Mouse (Mus musculus): ENCODE measurements around the gene Ogdh.
"Not testable (repeated sequence)": the region's sequence is repeated elsewhere in the genome, so short reads cannot be mapped to it uniquely, and the experiment has no call there.

The Ogdh gene

DNA sequence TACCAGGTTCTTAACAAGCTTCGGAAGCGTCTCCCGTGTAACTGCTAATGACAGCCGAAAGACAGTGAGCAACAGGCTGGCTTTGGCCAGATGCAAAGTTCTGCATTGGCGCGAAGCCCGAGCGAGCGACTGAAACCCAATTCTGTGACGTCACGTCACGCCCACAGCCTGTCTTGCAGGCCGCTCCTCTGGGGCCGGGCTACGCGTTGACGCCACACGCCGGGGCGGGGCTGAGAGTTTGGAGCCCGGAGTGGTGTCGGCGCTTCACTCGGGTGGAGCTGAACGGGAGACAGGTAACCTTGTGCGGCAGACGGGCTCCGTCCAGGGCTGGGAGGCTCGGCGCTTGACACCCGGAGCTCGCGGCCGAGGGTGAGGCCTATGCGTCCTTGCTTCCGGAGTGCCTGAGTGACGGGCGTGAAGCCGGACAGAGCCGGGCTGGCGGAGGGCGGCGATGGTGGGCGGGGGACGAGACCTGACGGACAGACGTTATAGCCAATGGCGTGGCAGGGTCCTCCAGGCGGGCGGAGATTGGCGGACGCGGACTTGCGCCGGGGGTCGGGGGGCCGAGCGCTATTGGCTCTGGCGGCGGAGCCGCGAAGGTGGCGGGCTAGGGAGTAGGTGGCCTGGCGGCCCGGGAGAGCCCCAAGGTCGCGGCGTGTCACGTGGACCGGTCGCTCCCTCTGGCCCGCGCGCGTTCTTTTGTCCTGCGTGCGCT lies at the start of gene Ogdh:
Ogdh (plus strand) TSS at position 233 of the 715 bp plus-strand sequence.
- peak; percentile 98 for DNase-seq (ENCODE audit: low spot score in 2 of 2)

GRCm38 (mm10) chr11:6244707-6245106 lies 46.7 kb upstream of the Ogdh start:
- no peak for DNase-seq (ENCODE audit: low spot score in 2 of 2)

DNA sequence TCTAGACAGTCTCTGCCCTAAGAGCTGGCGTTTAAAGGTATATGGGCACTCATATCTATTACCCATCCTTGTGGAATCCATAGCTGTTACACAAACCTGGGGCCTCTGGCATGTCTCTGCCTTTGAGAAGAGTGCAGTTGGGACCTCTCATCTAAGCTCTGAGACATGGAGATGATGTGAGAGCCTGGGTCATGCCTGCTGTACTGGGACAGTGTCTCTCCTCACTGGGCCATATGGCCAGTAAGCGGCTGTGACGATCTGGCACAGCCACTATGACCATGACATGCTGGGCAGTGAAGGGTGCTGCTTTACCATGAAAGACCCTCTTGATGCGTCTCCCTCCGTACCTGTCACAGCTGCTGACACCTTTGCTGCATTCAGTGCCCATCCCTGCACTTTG lies 39.2 kb upstream of the Ogdh start:
- DNase-seq (ENCODE audit: low spot score in 2 of 2): no peak

DNA sequence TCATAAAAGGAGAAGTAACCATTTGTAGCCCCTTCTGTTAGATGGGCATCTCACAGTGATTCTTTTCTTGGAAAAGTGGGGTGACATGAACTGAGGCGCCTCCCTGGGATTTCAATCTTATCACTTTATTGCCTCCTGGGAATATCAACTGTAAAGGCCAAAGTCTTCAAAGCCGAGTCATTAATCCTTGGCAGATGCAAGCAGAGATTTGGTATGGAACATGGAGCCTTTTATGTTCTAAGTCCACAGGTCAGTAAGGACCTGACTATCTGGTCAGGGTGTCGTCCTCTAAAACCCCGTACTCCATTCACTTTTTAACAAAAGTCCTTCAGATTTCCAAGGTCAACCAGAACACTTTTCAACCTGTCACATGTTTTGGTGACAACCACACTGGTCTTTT lies 38.6 kb upstream of the Ogdh start:
- DNase-seq (ENCODE audit: low spot score in 2 of 2): no peak

DNA sequence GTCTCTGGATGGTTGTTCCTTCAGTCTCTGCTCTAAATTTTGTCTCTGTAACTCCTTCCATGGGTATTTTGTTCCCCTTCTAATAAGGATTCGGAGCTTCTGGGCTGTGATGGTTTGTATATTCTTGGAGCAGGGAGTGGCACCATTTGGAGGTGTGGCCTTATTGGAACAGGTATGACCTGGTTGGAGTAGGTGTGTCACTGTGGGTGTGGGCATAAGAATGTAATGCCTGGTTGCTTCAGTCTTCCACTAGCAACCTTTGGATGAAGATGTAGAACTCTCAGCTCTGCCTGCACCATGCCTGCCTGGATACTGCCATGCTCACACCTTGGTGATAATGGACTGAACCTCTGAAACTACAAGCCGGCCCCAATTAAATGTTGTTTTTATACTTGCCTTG lies 36.8 kb upstream of the Ogdh start:
- DNase-seq (ENCODE audit: low spot score in 2 of 2): not testable (repeated sequence)

DNA sequence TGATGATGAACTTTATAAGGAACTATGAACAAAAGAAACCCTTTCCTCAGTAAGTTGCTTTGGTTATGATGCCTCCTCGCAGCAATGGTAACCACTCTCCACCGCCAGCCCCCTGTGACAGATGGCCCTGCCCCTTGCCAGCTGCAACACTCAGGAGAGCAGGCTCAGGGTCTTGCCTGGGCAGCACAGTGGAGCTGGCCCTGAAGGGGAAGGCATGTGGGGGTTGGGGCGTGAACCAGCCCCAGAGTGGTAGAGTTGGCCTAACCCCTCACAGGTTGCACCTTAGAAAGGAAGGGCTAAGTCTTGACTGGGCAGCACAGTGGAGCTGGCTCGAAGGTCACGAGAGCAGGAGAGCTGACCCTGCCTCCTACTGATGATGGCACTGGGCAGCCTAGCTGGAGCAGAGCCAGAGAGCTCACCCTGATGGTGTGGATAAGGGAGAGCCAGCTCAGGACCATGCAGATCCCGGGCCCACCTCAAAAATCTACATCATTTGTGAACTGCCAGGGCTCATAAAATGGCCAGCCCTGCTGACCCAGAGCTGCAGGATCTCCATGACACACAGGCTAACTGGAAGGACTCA lies 34.9 kb upstream of the Ogdh start:
- DNase-seq (ENCODE audit: low spot score in 2 of 2): no peak

- no peak for DNase-seq (ENCODE audit: low spot score in 2 of 2)
Observed at GRCm38 (mm10) chr11:6259413-6259812, 32.0 kb upstream of the Ogdh start.

DNA sequence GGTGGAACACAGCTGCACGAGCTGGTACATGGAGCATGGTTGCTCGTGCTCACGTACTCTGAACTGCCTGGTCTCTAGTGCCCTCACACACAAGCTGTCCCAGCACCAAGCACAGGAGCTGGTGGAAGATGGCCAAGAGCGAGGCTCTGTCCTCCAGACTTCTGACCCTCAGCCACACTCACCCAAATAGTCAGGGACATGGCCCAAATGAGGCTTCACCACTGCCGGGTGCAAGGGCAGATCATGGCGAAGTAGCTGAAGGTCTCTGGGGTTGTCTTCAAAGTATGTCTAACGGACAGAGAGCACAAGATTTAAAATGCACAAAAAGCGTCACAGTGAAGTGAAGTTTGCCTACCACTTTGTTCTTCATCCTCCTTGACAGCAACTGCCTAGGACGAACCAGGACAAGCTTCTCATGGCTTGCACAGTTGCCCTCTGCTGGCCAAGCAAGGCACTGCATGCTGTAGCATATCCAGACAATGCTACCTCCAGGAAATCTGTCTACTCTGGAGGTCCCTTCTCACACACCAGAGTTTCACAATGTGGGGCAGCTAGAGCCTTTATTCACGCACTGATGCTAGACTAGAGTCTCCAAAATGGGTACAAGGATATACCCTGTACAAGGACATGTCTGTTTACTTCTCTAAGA lies 29.9 kb upstream of the Ogdh start:
- DNase-seq (ENCODE audit: low spot score in 2 of 2): peak in 1 of 2 experiments; percentile 73

DNA sequence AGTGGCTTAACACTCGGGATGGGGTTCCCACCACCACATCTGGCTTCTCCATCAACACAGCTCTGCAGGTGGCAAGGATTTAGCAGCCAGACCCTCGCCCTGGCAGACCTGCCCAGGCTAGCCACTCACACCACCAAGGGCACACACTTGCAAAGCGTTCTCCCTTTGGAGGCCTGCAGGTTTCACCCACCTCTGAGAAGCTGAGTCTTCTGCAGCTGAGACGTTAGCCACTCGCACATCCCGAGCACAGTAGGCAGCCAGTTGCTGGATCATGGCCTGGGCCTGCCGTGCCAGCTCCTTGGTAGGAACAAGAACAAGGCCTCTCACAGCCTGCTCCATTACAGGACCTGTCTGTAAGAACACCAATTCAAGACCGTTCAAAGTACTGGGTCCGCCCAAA lies 24.8 kb upstream of the Ogdh start:
- DNase-seq (ENCODE audit: low spot score in 2 of 2): no peak

DNA sequence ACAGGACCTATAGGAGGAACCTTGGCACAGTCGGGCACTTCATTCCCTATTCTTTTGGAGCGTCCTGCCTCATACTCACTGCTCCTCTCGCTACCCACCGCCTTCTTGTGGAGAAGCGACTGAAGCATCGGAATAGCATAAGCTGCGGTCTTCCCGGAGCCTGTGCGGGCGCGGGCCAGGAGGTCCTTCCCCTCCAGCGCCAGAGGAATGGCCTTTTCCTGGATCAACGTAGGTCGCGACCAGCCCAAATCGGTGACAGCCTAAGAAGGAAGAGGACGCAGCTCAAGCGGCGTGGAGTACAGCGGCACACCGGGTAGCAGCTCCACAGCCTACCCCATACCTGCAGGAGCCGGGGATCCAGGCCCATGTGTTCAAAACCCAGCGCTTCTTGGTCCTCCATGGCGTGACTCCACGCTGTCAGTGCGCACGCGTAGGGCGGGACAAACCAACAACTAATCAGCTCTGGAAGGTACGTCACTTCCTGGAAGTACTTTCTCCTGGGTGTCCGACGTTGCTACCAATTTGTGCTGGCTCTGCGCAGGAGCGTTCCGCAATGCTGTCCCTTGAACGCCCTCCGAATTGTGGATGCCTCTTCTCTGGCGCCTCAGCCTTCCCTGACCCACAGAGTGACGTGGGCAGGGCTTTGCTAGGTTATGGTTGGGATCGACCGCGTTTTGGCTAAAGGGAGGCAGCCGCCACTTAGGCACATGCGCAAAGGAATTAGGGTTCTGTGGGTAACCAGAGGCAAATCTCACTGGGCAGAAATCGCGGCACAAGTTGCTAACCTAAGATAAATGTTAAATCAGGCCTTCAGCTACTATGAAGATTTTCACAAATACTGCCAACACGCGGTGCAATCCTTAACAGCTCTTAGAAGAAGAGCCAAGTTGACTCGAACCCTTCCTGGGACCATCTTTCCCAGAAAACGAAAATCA lies 23.8 kb upstream of the Ogdh start, which contains the start of gene Ddx56:
Ddx56 (minus strand) TSS at position 453 of the 935 bp plus-strand sequence.
- peak; percentile 84 to 89 for DNase-seq (ENCODE audit: low spot score in 2 of 2)

DNA sequence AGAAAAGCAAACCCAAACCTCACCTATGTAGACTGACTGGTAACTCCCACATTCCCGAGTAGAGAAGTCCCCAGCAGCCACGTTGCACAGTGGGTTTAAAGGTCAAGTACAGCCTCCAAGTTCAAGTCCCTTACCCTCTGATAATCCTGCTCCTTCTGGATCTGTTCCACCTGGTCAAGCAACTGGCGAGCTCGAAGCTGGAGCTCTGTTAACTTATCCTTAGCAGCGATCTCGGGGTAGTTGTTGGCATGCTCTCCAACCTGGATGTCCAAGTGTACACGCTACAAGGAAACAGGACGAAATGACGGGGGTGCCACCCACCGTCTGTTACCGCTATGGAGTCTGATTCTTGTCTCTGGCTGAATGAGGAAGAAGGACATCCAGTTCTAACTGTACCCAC lies 17.8 kb upstream of the Ogdh start:
- no peak for DNase-seq (ENCODE audit: low spot score in 2 of 2)

- peak; percentile 95 to 98 for DNase-seq (ENCODE audit: low spot score in 2 of 2)
Observed at GRCm38 (mm10) chr11:6274387-6275093, 16.9 kb upstream of the Ogdh start, which contains the start of gene Tmed4. TSS of gene Tmed4 (minus strand) at chr11:6274870.

GRCm38 (mm10) chr11:6275094-6275484 lies 16.3 kb upstream of the Ogdh start:
- DNase-seq (ENCODE audit: low spot score in 2 of 2): no peak

DNA sequence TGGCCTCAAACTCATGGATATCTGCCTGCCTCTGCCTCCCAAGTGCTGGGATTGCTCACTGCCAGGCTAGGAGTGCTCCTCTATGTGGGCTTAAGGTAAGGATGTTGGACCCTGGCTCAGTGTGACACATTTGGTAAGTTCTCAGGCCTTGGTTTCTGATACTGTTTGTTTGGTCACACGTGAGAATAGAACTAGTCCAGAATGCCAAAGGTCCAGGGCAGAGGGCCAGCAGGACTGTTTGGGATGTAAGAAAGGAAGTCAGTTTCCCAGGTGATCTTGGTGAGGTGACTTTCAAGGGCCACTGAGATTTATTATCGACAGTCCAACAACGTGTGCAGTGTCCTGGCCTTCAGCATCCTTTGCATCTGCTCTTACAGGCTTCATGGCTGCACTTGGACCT lies 15.0 kb upstream of the Ogdh start:
- DNase-seq (ENCODE audit: low spot score in 2 of 2): no peak

GRCm38 (mm10) chr11:6282940-6283339 lies 8.5 kb upstream of the Ogdh start:
- no peak for DNase-seq (ENCODE audit: low spot score in 2 of 2)

- DNase-seq (ENCODE audit: low spot score in 2 of 2): no peak
Observed at GRCm38 (mm10) chr11:6290138-6290537, 1.3 kb upstream of the Ogdh start.

GRCm38 (mm10) chr11:6290883-6291282 lies 550 bp upstream of the Ogdh start:
- DNase-seq (ENCODE audit: low spot score in 2 of 2): no peak

DNA sequence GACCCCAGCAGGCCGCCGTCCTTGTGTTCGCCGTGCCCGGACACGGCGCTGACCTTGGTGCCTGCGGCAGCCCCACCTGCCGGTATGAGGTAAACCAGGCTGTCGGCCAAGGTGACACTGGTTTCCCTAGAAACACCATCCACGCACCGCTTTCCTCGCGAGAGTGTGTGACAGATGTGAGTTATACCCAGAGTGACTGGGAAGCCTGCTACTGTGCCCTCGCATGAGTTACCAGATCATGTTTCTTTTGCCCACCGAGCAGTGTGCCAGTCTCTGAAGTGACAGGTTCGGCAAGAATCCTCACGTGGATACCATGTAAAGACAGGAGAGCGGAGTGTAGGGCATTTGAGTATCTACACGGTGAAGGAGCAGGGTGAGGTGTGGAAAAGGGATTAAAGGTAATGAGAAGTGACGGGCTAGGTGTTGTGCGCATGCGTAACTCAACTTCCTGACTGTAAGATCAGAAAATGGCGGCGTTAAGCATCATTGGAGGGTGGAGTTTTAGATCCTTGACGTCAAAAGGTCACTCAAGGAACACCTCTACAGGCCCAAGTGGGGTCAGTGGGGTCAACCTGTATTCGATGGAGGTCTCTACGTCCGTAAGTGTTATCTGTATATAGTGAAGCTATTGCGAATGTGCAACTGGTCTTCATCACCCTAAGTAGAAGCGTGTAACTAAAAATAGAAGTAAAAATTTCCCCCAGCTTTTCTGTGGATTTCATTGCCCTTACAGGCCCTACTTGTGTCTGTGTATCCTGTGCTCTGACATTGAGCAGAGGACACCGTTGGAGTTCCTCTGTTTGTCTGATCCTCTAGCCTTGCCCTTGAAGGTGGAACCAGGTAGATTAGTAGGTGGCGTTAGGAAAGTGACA lies 919 bp downstream of the Ogdh start:
- no peak for DNase-seq (ENCODE audit: low spot score in 2 of 2)

DNA sequence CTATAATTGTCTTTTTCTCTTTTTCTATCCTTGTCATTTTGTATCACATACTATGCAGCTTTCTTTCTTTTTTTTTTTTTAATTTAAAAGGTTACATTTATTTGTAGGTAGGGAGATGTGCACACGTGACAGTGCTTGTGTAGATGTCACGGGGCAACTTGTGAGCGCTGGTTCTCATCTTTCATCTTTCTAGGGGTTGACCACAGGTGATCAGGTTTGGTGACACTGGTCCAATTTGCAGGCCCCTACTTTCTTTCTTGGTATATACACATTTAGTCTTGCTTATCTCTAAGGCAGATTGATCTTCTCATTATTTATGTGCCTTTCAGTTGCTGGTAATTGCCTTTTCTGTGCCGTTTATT lies 1.5 kb downstream of the Ogdh start:
- no peak for DNase-seq (ENCODE audit: low spot score in 2 of 2)

- DNase-seq (ENCODE audit: low spot score in 2 of 2): no peak
Observed at GRCm38 (mm10) chr11:6293601-6294000, 2.2 kb downstream of the Ogdh start.
